Mouse (Mus musculus) ovary, postnatal 10 days (tissue): ENCODE data around the gene Olfr424.

Experiments
- DNase-seq: peaks from one replicate; pipeline ENCODE4 v3.0.0; 2022; ENCODE audit warnings: low spot score

The Olfr424 gene

DNA sequence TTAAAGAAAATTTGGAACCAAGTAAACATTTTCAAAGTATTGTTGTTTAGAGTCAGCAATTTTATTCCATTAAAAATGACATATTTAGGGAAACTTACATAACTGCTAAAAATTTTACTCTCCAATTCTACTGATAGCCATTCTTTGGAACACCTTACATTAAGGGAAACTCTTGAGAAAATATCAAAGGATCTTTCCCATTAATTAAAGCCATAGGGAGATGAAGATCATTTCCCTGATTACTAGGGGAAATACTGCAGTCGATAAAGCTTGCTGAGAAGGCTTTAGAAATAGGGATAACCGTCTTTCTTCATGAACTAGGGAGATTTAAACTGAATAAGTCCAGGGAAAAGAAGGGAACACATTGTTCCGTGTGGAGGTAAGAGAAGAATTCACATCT, at the start of gene Olfr424:
Gene Olfr424 (plus strand): TSS at position 301 of the 400 bp plus-strand sequence.
- no peak for DNase-seq

DNA sequence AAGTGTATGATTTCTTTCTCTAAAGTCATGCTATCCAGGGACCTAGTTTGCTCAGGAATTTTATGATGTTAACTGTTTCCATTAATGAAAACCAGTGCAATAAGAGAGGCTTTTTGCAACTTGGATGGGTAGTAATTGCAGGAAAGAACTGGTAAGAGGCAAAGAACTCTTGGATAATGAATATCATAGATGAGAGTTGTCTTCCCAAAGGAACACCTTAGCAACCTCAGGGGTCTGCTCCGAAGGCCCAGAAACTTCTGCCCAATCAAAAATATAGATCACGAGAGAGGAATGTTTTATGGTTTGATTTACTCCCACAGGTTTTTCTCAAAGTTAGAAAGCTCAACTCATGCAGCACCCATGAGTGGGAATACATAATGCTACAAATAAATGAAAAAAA, 47.3 kb upstream of the Olfr424 start, which contains the start of gene Olfr429:
Gene Olfr429 (plus strand): TSS at position 301 of the 400 bp plus-strand sequence.
- no peak for DNase-seq

DNA sequence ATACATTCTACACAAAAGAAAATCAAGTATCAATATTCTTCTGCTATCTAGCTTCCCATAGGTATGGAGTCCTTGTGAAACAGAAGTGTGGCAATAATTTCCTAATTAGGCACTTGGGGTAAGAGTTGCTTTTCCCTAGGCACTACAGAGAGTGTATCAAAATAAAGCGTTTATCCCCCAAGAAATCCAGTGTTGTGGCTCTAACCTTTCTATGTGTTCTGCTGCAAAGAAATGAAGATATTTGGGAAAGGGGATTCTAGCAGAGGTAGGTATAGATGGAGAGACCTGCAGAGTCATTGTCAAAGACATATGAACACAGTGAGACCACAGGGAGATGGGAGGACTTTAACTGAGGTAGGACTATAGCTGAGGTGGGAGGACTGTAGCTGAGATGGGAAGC, 34.7 kb upstream of the Olfr424 start, which contains the start of gene Olfr427:
Gene Olfr427 (plus strand): TSS at position 301 of the 400 bp plus-strand sequence.
- no peak for DNase-seq

DNA sequence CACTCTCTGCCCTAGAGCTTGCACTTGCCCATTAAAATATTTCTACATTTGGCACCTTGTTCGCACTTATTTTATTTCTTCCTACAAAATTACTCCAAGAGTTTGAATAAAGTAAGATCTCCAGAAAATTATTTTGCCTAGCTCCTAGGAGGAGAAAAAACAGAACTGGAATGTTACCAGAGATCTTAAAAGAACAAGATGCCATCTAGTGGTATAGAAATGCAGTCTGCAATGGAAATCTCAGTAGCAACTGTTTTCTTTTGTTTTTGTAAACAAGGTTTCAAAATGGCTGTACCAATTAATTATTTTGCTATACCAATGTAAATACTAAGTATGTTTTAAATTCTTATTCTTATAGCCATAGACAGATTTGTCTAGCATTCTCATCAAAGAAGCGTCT, 27.6 kb upstream of the Olfr424 start:
- no peak for DNase-seq

DNA sequence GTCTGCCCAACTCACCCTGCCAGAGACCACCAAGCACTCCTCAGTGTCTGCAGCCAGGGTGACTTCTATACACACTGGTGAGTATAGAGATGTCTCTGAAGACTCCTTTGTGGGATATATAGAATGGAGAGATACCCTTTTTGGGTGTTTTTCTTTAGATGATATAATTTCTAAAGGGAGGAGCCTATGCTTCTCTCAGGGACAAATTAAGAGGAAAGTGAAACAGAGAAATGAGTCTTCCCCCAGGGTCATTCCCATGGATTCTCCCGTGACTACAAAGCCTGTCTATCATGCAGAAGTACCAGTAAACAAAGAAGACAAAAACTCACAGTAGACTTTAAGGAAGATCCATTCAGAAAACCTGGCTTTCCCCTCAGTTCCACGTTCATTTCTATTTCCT, 10.3 kb upstream of the Olfr424 start, which contains the start of gene Olfr231:
Gene Olfr231 (minus strand): TSS at position 101 of the 400 bp plus-strand sequence.
- DNase-seq, result no peak

GRCm38 (mm10) chr1:174131999-174132398, 682 bp downstream of the Olfr424 start:
- DNase-seq, result no peak

GRCm38 (mm10) chr1:174141384-174141783, 10.1 kb downstream of the Olfr424 start:
- DNase-seq, result no peak

DNA sequence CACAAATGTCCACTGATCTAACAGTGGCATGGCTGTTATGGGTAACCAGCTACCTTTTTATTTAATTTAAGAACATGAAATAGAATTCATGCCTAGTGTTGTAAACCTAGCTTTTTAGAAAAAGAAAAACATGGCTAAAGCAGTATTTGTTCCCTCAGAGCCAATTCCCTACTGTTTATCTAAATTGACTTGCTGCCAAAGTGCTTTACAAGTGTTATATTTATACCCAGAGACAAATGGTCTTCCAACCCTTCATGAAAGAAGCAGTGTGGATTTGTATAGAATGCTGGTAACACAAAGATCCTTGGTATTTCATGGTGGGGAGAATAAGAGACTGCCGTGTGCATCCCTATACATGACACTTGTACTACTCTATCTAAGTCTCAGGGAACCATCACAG, 15.4 kb downstream of the Olfr424 start:
- DNase-seq, result no peak

DNA sequence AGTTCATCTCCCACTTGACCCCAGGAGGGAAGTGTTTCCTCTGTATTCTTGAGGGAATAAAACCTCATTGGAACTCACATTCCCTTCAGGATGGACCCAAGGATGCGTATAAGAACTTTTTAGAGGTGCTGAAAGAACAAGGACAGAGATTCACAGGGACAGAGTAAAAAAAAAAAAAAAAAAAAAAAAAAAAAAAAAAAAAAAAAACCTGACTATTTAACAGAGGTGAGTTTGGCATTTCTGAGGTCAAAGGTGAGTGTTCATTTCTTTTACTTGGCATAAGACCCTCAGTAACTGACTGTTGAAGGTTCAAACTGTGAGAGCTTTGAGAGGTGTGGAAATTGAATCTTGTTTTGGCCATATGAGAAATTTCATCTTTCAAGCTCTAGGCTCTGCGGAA, 18.0 kb downstream of the Olfr424 start:
- DNase-seq, result no peak

GRCm38 (mm10) chr1:174155333-174155732, 24.0 kb downstream of the Olfr424 start, which contains the start of gene Olfr420:
Olfr420 (plus strand) TSS chr1:174155633.
- no peak for DNase-seq

DNA sequence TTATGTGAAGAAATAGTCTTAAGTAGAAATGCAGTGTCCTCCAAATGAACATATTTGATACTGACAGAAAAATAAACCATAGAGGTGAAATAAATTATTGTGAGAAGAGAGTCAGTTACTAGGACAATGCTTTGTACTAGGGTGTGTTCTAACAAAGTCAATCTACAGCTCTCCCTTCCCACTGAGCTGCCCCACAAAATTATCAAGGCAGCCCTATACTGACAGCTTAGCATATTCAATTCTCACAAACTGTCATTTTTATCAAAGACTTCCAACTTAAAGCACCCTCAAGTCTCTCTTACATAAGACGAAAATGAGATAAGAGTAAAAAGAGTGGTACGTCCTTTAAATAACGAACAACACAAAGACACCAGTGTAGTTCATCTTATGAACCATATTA, 26.3 kb downstream of the Olfr424 start:
- no peak for DNase-seq

DNA sequence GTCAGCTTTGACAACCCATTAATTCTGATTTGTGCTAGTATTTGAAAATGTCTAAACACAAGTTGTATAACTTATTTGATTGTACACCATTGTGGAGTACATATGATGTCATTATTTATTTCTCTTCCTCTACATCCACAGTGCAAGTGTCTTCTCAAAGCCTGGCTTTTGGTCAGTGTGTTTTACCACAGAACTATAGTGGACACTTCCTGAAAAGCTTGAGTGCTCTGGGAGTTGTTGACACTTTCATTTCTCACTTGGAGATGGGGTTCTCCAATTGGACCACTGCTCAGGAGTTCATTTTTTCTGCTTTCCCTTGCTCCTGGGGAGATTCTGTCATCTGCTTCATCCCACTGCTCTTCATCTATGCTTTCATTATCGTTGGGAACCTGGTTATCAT, 27.2 kb downstream of the Olfr424 start:
- no peak for DNase-seq

- DNase-seq, result no peak
Measured at GRCm38 (mm10) chr1:174159095-174159494, 27.8 kb downstream of the Olfr424 start.

DNA sequence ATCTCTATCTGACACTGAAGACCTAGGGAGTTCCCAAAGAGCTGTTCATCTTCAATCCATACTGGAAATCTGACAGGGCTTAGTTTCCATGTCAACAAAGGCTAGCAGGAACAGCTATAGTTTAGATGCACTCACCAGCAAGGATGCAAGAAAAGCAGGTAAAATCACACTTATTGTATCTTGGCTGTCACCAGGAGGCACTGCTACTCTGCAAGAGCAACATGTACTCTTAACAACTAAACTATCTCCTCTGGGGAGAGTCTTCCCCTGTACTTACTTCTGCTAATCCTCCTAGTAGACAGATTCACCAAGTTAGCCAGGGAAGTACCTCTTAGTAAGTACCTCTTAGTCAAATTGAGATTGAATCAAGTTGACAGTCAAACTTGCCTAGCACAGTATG, 37.7 kb downstream of the Olfr424 start:
- DNase-seq, result no peak

DNA sequence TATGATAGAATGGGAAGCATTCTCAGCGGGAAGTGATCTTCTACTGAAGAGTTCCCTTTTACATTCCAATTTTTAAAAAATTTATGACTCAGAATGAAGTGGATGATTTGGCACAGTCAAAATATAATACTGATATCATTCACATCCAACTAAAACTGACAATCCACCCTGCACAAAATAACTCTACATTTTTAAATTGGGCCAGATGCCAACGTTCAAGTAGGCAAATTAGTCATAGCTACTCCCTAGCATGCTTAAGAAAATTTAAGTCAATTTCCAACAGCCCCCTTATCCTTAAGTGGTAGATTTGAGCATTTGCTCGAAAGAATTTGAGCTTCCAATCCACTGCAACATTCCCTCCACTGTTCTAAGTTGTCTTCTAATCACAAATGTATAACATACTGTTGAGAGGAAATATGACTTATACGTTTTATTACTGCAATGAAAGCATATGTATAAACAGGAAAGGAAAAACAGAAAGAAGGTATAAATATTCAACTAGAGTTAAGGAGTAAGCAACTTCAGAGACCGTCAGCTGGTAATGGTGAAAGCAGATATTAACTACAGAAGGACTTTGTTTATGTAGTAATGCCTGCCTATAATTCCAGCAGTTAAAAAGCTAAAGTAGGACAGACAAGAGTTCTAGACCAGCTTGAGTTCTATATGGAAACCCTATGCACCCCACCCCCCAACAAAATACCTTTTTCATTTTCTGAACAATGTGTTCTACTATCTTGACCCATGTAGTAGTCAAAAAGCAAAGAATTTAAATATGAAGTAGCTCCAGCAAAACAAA, 39.6 kb downstream of the Olfr424 start:
- DNase-seq, result no peak

DNA sequence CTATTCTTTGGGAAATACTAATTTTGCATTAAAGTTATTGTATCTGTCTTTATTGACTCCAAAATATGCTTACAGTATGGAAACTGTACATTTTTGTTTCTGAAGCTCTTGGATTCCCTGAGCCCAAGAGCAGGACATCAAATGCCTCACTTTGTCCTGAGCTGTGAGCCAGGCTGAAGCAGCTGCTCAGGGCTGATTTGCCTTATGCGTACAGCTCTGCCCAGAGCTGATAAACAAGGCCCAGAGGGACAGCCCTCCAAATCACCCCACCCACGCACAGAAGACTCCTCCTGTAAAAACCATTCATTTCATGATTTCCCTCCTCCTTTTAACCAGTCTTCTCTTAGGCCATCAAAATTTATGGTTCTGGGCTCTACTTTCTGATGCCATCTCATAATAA, 40.2 kb downstream of the Olfr424 start:
- DNase-seq, result no peak

DNA sequence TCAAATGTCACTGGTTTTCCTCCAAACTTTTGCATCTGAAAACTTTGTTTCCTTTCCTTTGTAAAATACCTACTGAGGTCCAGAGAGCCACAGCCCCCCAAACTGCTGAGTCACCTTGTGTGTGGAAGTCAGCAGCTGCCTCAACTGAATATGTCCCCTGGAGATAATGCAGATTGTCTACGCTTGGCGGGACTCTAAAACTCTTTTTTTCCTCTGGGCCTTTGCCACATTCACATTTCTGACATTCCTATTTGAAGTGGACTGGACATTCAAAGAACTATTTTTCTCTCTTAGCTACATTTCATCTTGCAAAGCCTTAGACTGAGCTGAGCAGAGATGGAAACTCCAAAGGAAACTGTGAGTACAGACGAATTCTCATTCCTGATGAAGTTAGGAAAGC, 41.3 kb downstream of the Olfr424 start, which contains the start of gene Spta1:
Gene Spta1 (plus strand): TSS at position 172 of the 400 bp plus-strand sequence.
- no peak for DNase-seq
